Mouse (Mus musculus): ENCODE data around the gene Fgfr2.

DNA sequence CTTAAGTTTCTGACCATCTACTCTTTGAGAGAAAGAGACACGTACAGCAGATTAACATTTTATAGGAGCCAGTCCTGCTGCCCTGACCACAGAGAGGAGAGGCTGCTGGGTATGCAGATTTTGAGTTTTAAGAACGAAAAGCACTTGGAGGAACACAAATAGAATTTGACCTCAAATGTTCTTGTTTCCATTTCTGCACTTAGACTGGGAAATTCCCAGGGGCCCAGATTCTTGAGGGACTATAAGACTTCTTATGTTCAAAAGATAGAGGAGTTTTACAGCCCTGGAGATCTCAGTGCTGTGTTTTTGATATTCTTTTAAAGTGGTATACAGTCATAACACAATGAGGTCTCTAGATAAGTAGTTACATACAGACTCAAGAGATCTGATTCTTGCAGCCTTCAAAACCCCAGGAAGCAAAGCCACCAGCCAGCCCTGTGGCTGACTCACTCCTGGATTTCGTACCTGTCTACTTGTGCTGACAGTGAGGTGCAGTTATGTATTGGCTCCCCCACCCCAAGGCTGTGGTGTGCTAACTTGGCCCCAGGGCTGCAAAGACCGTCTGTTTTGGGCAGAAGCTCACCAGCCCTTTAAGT lies 358.2 kb downstream of the Fgfr2 start:
- TF ChIP-seq CTCF (IDR thresholded peaks at IDR 0.05; ENCODE audit: borderline replicate concordance, extremely low read depth, insufficient read depth, insufficient read length) (no peak), POLR2A (IDR thresholded peaks at IDR 0.05; ENCODE audit: borderline replicate concordance, extremely low read depth, insufficient read depth, insufficient read length, poor library complexity, severe bottlenecking) (no peak)

All from brain, embryonic 14.5 days (tissue).